Mouse (Mus musculus): ENCODE measurements around the gene Snx25. TPM values are rescaled to one million over a fixed set of nuclear protein-coding genes. Genes with fewer than 3 reads are reported as not detected.
A peak's percentile ranks its signal among the peaks of the same experiment; 100 is the strongest.
"Not testable (repeated sequence)": the region's sequence is repeated elsewhere in the genome, so short reads cannot be mapped to it uniquely, and the experiment has no call there.

Snx25 gene
- total RNA-seq, 2 experiments from 2014 or later = 45.7 to 48.0 TPM

GRCm38 (mm10) chr8:46151202-46152062 is 527 bp downstream of the Snx25 start, which contains the start of gene Cfap97:
Cfap97 (plus strand) TSS chr8:46151771.
- Histone ChIP-seq H3K27ac (peak within 1 kb of the TSS; percentile 69), H3K4me3 (peak within 1 kb of the TSS; percentile 70)
- TF ChIP-seq CTCF (IDR thresholded peaks at IDR 0.05) = no peak
- intact Hi-C loops (cut with DNase I) = loop anchor here (5.0 kb wide), 1 partner anchor 154 kb away; the partner anchor contains the start of gene Lrp2bp
- peak; percentile 47 to 54 for DNase-seq (ENCODE audit: extremely low spot score in 1 of 2, low spot score in 2 of 2)

- no peak overlapping the region for H3K27ac ChIP-seq
- DNase-seq (ENCODE audit: extremely low spot score in 1 of 2, low spot score in 2 of 2) = no peak
- intact Hi-C loops (cut with DNase I) = loop anchor here (5.0 kb wide), 1 partner anchor 152 kb away; the partner anchor contains the start of gene Lrp2bp
- no peak overlapping the region for H3K4me3 ChIP-seq
- peak; percentile 24 for TF ChIP-seq CTCF (IDR thresholded peaks at IDR 0.05)
Observed at GRCm38 (mm10) chr8:46149782-46150181, 2.2 kb downstream of the Snx25 start.

DNA sequence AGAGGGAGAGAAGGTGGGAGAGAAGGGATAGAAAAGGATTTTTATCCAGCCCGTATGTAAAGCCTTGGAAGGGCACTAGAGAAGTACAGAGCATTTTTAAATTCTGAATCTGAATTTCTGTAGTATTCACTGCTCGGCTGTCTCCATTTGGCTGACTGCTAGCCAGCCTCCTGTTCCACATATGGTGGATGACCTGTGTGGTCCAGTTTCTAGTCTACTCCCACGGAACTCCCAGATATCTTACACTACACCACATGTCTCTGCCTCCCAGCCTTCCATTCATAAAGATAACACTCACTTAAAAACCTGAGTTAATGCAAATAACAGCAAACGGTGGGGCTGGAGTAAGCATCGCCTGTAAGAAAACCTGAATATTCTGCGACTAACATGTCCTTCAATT is 2.7 kb downstream of the Snx25 start:
- TF ChIP-seq CTCF (IDR thresholded peaks at IDR 0.05) = no peak
- intact Hi-C loops (cut with DNase I) = no loop called here
- H3K27ac ChIP-seq = no peak overlapping the region
- no peak overlapping the region for H3K4me3 ChIP-seq
- DNase-seq (ENCODE audit: extremely low spot score in 1 of 2, low spot score in 2 of 2) = no peak

GRCm38 (mm10) chr8:46146173-46146572 is 5.8 kb downstream of the Snx25 start:
- intact Hi-C loops (cut with DNase I) = no loop called here
- no peak overlapping the region for H3K4me3 ChIP-seq
- no peak for DNase-seq (ENCODE audit: extremely low spot score in 1 of 2, low spot score in 2 of 2)
- H3K27ac ChIP-seq = no peak overlapping the region
- no peak for TF ChIP-seq CTCF (IDR thresholded peaks at IDR 0.05)

- no peak for TF ChIP-seq CTCF (IDR thresholded peaks at IDR 0.05)
Observed at GRCm38 (mm10) chr8:46143924-46144323, 8.0 kb downstream of the Snx25 start.

GRCm38 (mm10) chr8:46143470-46143869 is 8.5 kb downstream of the Snx25 start:
- H3K4me3 ChIP-seq = no peak overlapping the region
- no peak for DNase-seq (ENCODE audit: extremely low spot score in 1 of 2, low spot score in 2 of 2)
- intact Hi-C loops (cut with DNase I) = no loop called here
- H3K27ac ChIP-seq = no peak overlapping the region
- no peak for TF ChIP-seq CTCF (IDR thresholded peaks at IDR 0.05)

More at GRCm38 (mm10) chr8:46143924-46144323, 8.0 kb downstream of the Snx25 start:
- intact Hi-C loops (cut with DNase I) = no loop called here
- Histone ChIP-seq H3K27ac (no peak overlapping the region), H3K4me3 (no peak overlapping the region)
- DNase-seq (ENCODE audit: extremely low spot score in 1 of 2, low spot score in 2 of 2) = no peak

DNA sequence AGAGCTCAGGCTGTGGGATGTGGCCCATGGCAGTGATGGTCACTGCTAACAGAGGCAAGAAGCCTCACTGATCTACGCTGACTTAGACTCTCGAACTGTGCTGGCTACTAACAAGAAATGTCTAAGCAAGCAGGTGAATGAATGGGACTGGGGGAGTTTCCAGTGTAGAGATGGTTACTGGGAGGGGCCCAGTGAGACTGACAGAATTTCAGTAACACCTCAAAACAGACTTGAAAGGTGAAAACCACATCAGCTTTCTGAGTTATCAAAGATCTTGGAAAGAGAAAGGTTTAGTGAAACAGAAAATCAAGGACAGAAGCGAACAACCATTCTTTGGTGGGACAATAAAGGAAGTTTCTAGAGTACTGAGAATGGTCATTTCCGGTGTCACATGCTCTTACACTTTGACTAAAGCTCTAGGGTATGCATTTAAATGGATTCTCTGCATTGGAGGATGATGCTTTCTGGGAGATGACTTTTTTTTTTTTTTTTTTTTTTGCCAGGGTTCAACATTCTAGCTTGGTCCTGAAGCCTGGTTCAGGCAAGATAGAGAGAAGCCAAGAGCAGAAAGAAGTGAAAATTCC is 9.4 kb downstream of the Snx25 start:
- Histone ChIP-seq H3K27ac (no peak overlapping the region), H3K4me3 (no peak overlapping the region)
- no peak for DNase-seq (ENCODE audit: extremely low spot score in 1 of 2, low spot score in 2 of 2)
- TF ChIP-seq CTCF (IDR thresholded peaks at IDR 0.05) = no peak
- intact Hi-C loops (cut with DNase I) = no loop called here

DNA sequence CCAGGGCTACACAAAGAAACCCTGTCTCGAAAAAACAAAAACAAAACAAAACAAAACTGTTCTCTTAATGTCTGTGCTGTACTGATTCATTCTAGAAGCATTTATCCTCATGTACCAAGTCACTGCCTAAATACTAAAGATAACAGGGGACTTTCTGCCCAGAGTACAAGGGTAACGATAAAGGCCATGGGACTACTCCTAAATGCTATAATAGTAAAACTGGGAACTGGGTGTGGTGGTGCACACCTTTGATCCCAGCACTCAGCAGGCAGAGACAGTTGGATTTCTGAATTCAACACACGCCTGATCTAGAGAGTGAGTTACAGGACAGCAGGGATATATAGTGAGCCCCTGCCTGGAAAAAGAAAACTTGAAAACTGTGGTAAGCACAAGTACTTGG is 10.3 kb downstream of the Snx25 start:
- Histone ChIP-seq H3K4me3 (no peak overlapping the region), H3K27ac (no peak overlapping the region)
- intact Hi-C loops (cut with DNase I) = no loop called here
- TF ChIP-seq CTCF (IDR thresholded peaks at IDR 0.05) = no peak
- no peak for DNase-seq (ENCODE audit: extremely low spot score in 1 of 2, low spot score in 2 of 2)

- intact Hi-C loops (cut with DNase I) = no loop called here
Observed at GRCm38 (mm10) chr8:46140376-46141120, 11.4 kb downstream of the Snx25 start.

GRCm38 (mm10) chr8:46137843-46138596 is 13.9 kb downstream of the Snx25 start:
- peak in 1 of 2 experiments; percentile 33 for DNase-seq (ENCODE audit: extremely low spot score in 1 of 2, low spot score in 2 of 2)
- peak overlapping the region; percentile 24; the same call in 1 of the 2 replicates for H3K27ac ChIP-seq
- intact Hi-C loops (cut with DNase I) = no loop called here
- H3K4me3 ChIP-seq = no peak overlapping the region
- TF ChIP-seq CTCF (IDR thresholded peaks at IDR 0.05) = no peak

More at GRCm38 (mm10) chr8:46140376-46141120, 11.4 kb downstream of the Snx25 start:
- Histone ChIP-seq H3K27ac (no peak overlapping the region), H3K4me3 (no peak overlapping the region)
- DNase-seq (ENCODE audit: extremely low spot score in 1 of 2, low spot score in 2 of 2) = no peak
- TF ChIP-seq CTCF (IDR thresholded peaks at IDR 0.05) = no peak

GRCm38 (mm10) chr8:46137336-46137735 is 14.6 kb downstream of the Snx25 start:
- Histone ChIP-seq H3K27ac (no peak overlapping the region), H3K4me3 (no peak overlapping the region)
- DNase-seq (ENCODE audit: extremely low spot score in 1 of 2, low spot score in 2 of 2) = no peak
- TF ChIP-seq CTCF (IDR thresholded peaks at IDR 0.05) = no peak
- intact Hi-C loops (cut with DNase I) = no loop called here

DNA sequence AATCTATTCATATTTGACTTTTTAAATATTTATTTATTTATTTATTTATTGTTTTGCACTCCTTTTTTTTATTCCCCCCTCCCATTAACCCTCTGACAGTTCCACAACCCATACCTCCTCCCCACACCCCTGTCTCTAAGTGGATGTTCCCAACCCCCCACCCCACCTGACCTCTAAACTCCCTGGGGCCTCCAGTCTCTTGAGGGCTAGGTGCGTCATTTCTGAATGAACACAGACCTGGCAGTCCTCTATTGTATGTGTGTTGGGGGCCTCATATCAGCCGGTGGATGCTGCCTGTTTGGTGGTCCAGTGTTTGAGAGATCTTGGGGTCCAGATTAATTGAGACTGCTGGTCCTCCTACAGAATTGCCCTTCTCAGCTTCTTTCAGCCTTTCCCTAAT is 16.4 kb downstream of the Snx25 start:
- DNase-seq (ENCODE audit: extremely low spot score in 1 of 2, low spot score in 2 of 2); H3K4me3 ChIP-seq; intact Hi-C loops (cut with DNase I); H3K27ac ChIP-seq: not testable (repeated sequence)
